Mouse (Mus musculus): Measurements from ENCODE around the gene Endov. TPM values are rescaled to one million over a fixed set of nuclear protein-coding genes. Genes with fewer than 3 reads are reported as not detected.

Gene Endov
- total RNA-seq, 2 experiments from 2014 or later = 35.6 to 38.2 TPM

Other genes with a start within 250 kb of the Endov start
- gene Gaa, start 223.5 kb upstream of the Endov start, total RNA-seq (2021) = 100 to 1,000 TPM; 304 to 308 TPM
- 10 to 100 TPM; 82.2 to 91.7 TPM for gene Eif4a3, start 191.3 kb upstream of the Endov start, total RNA-seq (2021)
- under 1 TPM; 0.52 to 0.98 TPM for gene Card14, start 183.6 kb upstream of the Endov start, total RNA-seq (2021)
- 1 to 10 TPM; 5.0 to 5.1 TPM for gene Sgsh, start 135.8 kb upstream of the Endov start, total RNA-seq (2021)
- gene Slc26a11, start 135.8 kb upstream of the Endov start, total RNA-seq (2021) = 1 to 10 TPM; 5.3 to 6.4 TPM
- 1 to 10 TPM; 3.6 to 4.3 TPM for gene Rnf213, start 98.2 kb upstream of the Endov start, total RNA-seq (2021)
- 100 to 1,000 TPM; 388 to 423 TPM for gene Nptx1, start 56.4 kb downstream of the Endov start, total RNA-seq (2021)
- 10 to 100 TPM; 59.7 to 62.9 TPM for gene Rptor, start 111.6 kb downstream of the Endov start, total RNA-seq (2021)